Mouse (Mus musculus) midbrain, embryonic 16.5 days (tissue): ENCODE measurements at regions not wholly inside any gene's neighbourhood (a gene's known extent, or its start where the extent isn't known, plus 50 kb on each side); places are given as distances from the start of the nearest gene placed in this dataset.

Experiments used
- ATAC-seq: fragments of 200-750 bp; cut with Nextera tagmentation; 2 replicates; pipeline ENCODE4 v1.8.0; 2017; ENCODE audit warnings: moderate TSS enrichment
- H3K27ac ChIP-seq: fragments of 300-500 bp; sonication (generic); 2 replicates; pipeline ENCODE4 v1.5.1; 2014; ENCODE audit warnings: mild to moderate bottlenecking, low read length, mixed read lengths
- H3K27me3 ChIP-seq: fragments of 300-500 bp; sonication (generic); 2 replicates; pipeline ENCODE4 v1.6.1; 2014; ENCODE audit warnings: low read depth, low read length, mixed read lengths; ENCODE audit not compliant: control insufficient read depth, insufficient read depth
- H3K36me3 ChIP-seq: fragments of 300-500 bp; sonication (generic); 2 replicates; pipeline ENCODE4 v1.6.1; 2014; ENCODE audit warnings: mild to moderate bottlenecking, low read length, moderate library complexity, mixed read lengths; ENCODE audit not compliant: control insufficient read depth, insufficient read depth
- H3K4me1 ChIP-seq: fragments of 300-500 bp; sonication (generic); 2 replicates; pipeline ENCODE4 v1.6.1; 2014; ENCODE audit warnings: mild to moderate bottlenecking, low read length, mixed read lengths; ENCODE audit not compliant: control insufficient read depth, insufficient read depth
- H3K4me2 ChIP-seq: fragments of 300-500 bp; sonication (generic); 2 replicates; pipeline ENCODE4 v1.6.1; 2014; ENCODE audit warnings: mild to moderate bottlenecking, low read length, mixed read lengths
- H3K4me3 ChIP-seq: fragments of 300-500 bp; sonication (generic); 2 replicates; pipeline ENCODE4 v1.5.1; 2014; ENCODE audit warnings: low read depth, mild to moderate bottlenecking, low read length, moderate library complexity, mixed read lengths
- H3K9ac ChIP-seq: fragments of 300-500 bp; sonication (generic); 2 replicates; pipeline ENCODE4 v1.6.1; 2014; ENCODE audit warnings: low read depth, low read length, mixed read lengths
- H3K9me3 ChIP-seq: fragments of 300-500 bp; sonication (generic); replicated peaks from 2 replicates; pipeline ENCODE4 v1.6.1; 2014; ENCODE audit warnings: mild to moderate bottlenecking, low read length, mixed read lengths; ENCODE audit not compliant: control insufficient read depth, poor library complexity, severe bottlenecking
- WGBS: fragments of 180-500 bp; shearing (Covaris S2); extraction: QIAGEN DNeasy Blood & Tissue Kit; methylation state at CpG from one replicate; pipeline ENCODE4 v1.1.7; 2014; 5-methylcytosine and 5-hydroxymethylcytosine counted together

- no peaks in the 10 kb centered on the region for H3K27me3 ChIP-seq
- H3K27ac ChIP-seq: no peak overlapping the region; the same call in 1 of the 2 replicates
- WGBS: 4% methylated on average over 2 of the region's 2 CpGs
- H3K9ac ChIP-seq: no peak overlapping the region
- H3K9me3 ChIP-seq: no peaks in the 10 kb centered on the region; the same call in 1 of the 2 replicates
- no peak overlapping the region for H3K4me3 ChIP-seq
- H3K4me1 ChIP-seq: peaks cover 6% of the 10 kb centered on the region; the same call in 1 of the 2 replicates
- peak; percentile 81 for ATAC-seq
- H3K36me3 ChIP-seq: no peaks in the 10 kb centered on the region
- no peak overlapping the region for H3K4me2 ChIP-seq
Measured at GRCm38 (mm10) chr16:21274012-21274528, 69.5 kb downstream of the Ephb3 start.

GRCm38 (mm10) chr16:21277789-21278342, 73.3 kb downstream of the Ephb3 start:
- no peak overlapping the region for H3K9ac ChIP-seq
- no peaks in the 10 kb centered on the region for H3K36me3 ChIP-seq
- no peaks in the 10 kb centered on the region; the same call in 1 of the 2 replicates for H3K9me3 ChIP-seq
- no peak overlapping the region for H3K4me2 ChIP-seq
- no peaks in the 10 kb centered on the region for H3K27me3 ChIP-seq
- no peak overlapping the region for H3K4me3 ChIP-seq
- no peak overlapping the region for H3K27ac ChIP-seq
- peaks cover 10% of the 10 kb centered on the region for H3K4me1 ChIP-seq
- no peak for ATAC-seq
- 79% methylated on average over 11 of the region's 11 CpGs for WGBS

DNA sequence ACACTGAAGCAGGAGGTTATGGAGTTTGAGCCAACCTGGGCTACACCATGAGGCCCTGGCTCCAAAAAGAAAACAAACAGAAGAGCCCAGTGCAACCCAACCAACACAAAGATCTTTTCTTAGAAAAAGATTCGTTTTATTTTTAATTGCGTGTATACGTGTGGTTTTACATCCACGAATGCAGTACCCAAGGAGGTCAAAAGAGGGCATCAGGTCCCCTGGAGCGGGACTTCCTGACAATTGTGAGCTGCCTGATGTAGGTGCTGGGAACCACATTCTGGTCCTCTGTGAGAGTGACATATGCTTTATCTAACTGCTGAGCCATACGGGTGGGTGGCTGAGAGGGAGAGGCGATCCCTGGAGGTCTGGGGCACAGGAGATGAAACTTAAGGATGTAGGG, 73.8 kb downstream of the Ephb3 start:
- Histone ChIP-seq H3K4me1 (peaks cover 10% of the 10 kb centered on the region), H3K27ac (no peak overlapping the region), H3K36me3 (no peaks in the 10 kb centered on the region), H3K9me3 (no peaks in the 10 kb centered on the region; the same call in 1 of the 2 replicates), H3K27me3 (no peaks in the 10 kb centered on the region), H3K4me2 (no peak overlapping the region), H3K9ac (no peak overlapping the region), H3K4me3 (no peak overlapping the region)
- ATAC-seq: no peak
- 97% methylated on average over 7 of the region's 7 CpGs for WGBS

GRCm38 (mm10) chr16:21280200-21280627, 75.7 kb downstream of the Ephb3 start:
- H3K9me3 ChIP-seq: no peaks in the 10 kb centered on the region; the same call in 1 of the 2 replicates
- no peak overlapping the region for H3K4me2 ChIP-seq
- peaks cover 7% of the 10 kb centered on the region for H3K4me1 ChIP-seq
- no peak overlapping the region for H3K27ac ChIP-seq
- ATAC-seq: no peak
- H3K36me3 ChIP-seq: no peaks in the 10 kb centered on the region
- H3K4me3 ChIP-seq: no peak overlapping the region
- no peak overlapping the region for H3K9ac ChIP-seq
- no peaks in the 10 kb centered on the region for H3K27me3 ChIP-seq
- WGBS: 91% methylated on average over 4 of the region's 4 CpGs

DNA sequence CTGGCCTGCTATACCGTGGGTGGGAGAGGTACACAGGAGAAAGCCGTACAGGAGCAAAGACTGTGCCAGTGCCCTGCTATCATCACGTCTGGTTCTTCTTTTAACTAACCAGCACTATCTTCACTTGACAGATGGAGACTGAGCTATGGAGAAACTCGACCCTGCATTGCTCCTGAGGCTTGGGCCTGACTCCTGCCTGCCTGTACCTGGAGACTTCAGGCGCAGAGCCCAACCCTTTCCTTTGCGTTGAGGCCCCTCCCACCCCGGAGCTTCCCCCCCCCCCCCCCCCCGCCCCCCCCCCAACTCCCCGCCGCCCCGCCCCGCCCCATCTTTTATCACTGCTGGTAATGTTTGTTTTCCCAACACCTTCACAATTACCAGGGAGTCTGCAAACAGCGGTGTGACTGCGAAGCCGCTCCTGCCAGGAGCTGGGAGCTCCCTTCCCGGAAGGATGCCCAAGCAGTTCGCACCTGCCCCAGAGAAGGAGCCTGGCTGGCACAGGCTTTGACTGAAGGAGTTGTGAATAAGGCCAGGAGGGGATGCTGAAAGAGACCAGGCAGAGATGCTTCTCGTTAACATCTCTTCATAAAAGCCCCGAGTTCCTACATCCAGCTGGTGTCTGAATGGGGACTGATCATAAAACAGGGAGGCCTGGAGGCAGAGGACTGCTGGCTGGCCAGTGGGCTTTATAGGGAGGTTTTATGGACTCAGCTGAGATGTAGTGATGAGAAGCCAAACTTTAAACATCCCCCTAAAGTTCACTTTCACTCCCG, 77.6 kb downstream of the Ephb3 start:
- WGBS: 19% methylated on average over 15 of the region's 20 CpGs
- H3K36me3 ChIP-seq: no peaks in the 10 kb centered on the region
- peak overlapping the region; percentile 34; the same call in 1 of the 2 replicates for H3K9ac ChIP-seq
- H3K27me3 ChIP-seq: no peaks in the 10 kb centered on the region
- H3K4me2 ChIP-seq: no peak overlapping the region
- H3K4me3 ChIP-seq: no peak overlapping the region
- H3K27ac ChIP-seq: no peak overlapping the region
- ATAC-seq: no peak
- H3K9me3 ChIP-seq: no peaks in the 10 kb centered on the region; the same call in 1 of the 2 replicates
- peaks cover 7% of the 10 kb centered on the region for H3K4me1 ChIP-seq

DNA sequence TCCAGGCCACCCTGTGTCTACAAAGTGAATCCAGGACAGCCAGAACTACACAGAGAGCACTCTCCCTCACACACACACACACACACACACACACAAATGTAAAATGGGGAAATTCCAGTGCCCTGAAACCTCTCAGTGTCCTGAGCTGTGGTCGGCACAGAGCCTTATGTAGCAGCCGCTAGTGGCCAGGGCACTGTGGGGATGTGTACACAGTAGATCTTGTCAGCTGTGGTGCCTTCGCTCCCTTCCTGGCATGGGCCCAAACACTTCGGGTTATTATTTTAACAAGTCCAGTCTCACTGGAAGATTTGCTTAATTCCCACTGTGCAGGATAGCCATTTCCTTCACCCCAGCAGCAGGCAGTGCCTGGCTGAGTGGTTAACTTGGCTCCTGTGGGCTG, 81.5 kb downstream of the Ephb3 start:
- Histone ChIP-seq H3K36me3 (no peaks in the 10 kb centered on the region), H3K27ac (no peak overlapping the region), H3K9ac (no peak overlapping the region), H3K4me2 (no peak overlapping the region), H3K4me1 (peaks cover 7% of the 10 kb centered on the region), H3K27me3 (no peaks in the 10 kb centered on the region), H3K4me3 (no peak overlapping the region), H3K9me3 (peaks cover 3% of the 10 kb centered on the region; the same call in 1 of the 2 replicates)
- ATAC-seq: no peak
- WGBS: 60% methylated on average over 4 of the region's 4 CpGs

GRCm38 (mm10) chr16:21289528-21289927, 85.0 kb downstream of the Ephb3 start:
- H3K9ac ChIP-seq: no peak overlapping the region
- ATAC-seq: no peak
- H3K4me3 ChIP-seq: no peak overlapping the region
- no peaks in the 10 kb centered on the region for H3K36me3 ChIP-seq
- H3K4me1 ChIP-seq: no peaks in the 10 kb centered on the region
- no peak overlapping the region for H3K4me2 ChIP-seq
- WGBS: 81% methylated on average over 7 of the region's 7 CpGs
- peaks cover 3% of the 10 kb centered on the region; the same call in 1 of the 2 replicates for H3K9me3 ChIP-seq
- no peaks in the 10 kb centered on the region for H3K27me3 ChIP-seq
- H3K27ac ChIP-seq: no peak overlapping the region

DNA sequence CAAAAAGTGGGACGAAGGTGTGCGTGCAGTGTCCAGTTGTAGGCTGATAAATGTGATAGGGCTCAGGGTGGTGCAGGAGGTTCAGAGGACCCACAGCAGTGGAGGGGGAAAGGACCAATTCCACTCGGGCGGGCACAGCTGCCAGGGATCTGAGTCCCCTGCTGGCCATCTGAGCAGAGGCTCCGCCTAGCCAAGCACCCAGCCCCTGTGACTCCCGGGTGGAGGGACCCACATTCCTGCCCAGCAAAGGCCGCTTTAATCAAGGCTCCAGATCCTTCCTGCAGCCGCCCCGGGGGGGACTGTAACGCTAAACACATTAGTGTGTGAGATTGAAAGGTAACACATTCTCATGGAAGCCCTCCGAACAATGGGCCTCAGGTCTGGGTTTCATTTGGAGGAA, 88.5 kb downstream of the Ephb3 start:
- no peak for ATAC-seq
- Histone ChIP-seq H3K27ac (no peak overlapping the region), H3K4me3 (no peak overlapping the region), H3K4me1 (peaks cover 2% of the 10 kb centered on the region; the same call in 1 of the 2 replicates), H3K36me3 (no peaks in the 10 kb centered on the region), H3K9ac (no peak overlapping the region), H3K9me3 (peaks cover 3% of the 10 kb centered on the region; the same call in 1 of the 2 replicates), H3K4me2 (no peak overlapping the region), H3K27me3 (no peaks in the 10 kb centered on the region; the same call in 1 of the 2 replicates)
- 32% methylated on average over 11 of the region's 11 CpGs for WGBS

GRCm38 (mm10) chr16:21293569-21293968, 89.0 kb downstream of the Ephb3 start:
- peaks cover 3% of the 10 kb centered on the region; the same call in 1 of the 2 replicates for H3K9me3 ChIP-seq
- no peaks in the 10 kb centered on the region for H3K36me3 ChIP-seq
- H3K4me1 ChIP-seq: peaks cover 2% of the 10 kb centered on the region; the same call in 1 of the 2 replicates
- no peak overlapping the region for H3K4me2 ChIP-seq
- no peak overlapping the region for H3K27ac ChIP-seq
- H3K27me3 ChIP-seq: no peaks in the 10 kb centered on the region; the same call in 1 of the 2 replicates
- WGBS: 45% methylated on average over 3 of the region's 3 CpGs
- no peak overlapping the region for H3K4me3 ChIP-seq
- H3K9ac ChIP-seq: no peak overlapping the region
- no peak for ATAC-seq
